Mouse (Mus musculus) urinary bladder, adult 18-20 months (tissue): ENCODE results near the gene Myo1b.

Source experiments
- DNase-seq, 2 experiments: peaks; one replicate each; pipeline ENCODE4 v3.0.0; 2022; ENCODE audit warnings: low spot score in 2 of 2, mixed read lengths in 2 of 2

Gene Myo1b

DNA sequence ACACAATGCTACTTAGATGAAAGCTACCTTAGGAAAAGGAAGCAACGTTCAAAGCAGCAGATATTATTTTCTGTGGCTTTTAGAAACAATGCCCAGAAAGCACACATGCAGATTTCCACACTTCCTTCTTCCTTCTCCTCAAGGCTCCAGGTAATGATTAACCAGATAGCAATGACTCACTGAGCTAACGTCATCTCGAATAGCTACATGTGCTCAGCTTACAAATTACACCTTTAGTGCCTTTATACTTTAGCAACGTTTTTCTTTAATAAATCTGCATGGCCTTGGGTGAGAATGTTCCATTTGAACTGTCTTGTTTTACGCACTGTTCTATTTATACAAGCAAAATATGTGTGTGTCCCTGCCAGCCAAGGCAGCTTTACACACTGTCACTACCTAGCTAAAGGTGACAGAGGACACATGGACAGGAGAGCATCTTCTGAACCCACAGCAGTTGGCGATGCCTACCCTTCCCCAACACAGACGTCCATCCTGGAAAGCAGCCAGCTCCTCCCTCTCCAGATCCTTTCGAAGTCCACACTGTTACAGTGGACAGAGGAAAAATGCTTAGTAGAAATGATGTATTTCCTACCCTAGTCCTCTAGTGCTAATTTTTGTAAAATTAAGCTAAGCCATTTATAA, 66.2 kb downstream of the Myo1b start:
- DNase-seq, result no peak

DNA sequence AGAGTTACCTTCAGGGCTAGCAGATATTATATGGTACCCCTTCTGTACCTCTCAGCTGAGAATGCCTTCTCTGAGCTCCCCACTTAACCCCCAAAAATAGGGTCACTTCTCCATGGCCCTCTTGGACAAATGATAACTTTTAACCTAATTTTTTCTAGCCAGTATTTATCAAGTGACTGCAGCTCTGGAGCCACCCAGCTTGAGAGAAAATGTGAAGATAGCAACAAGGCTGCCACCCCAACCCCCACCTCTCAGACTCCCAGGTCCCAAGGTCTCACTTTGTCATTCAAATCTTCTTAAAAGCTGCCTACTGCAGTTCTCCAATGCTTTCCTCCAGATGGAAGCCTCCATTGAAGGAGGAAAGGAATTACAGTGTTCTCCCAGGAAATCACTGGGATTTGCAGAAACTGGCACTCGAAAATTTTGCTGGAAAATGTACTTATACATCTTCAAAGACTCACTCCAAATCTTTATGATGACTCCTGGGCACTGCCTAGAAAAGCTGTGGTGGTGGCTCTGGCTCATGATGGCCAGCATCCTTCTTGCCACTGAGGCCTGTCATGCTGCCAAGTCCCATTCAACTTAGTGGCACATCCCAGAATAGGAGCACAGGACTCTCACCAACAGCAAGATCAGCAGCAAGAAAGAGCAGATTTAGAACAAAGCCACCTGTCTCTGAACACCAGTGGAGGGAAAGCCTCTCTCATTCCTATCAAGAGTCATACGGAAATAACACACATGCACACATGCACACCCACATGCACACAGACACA, 70.4 kb downstream of the Myo1b start:
- no peak for DNase-seq

GRCm38 (mm10) chr1:51837845-51838623, 77.8 kb downstream of the Myo1b start:
- DNase-seq, result no peak

- no peak for DNase-seq
Observed at GRCm38 (mm10) chr1:51837311-51837710, 78.6 kb downstream of the Myo1b start.

GRCm38 (mm10) chr1:51835795-51836194, 80.1 kb downstream of the Myo1b start:
- DNase-seq, result no peak

GRCm38 (mm10) chr1:51834072-51834471, 81.8 kb downstream of the Myo1b start:
- DNase-seq, result no peak

- no peak for DNase-seq
Observed at GRCm38 (mm10) chr1:51829353-51829752, 86.5 kb downstream of the Myo1b start.

- DNase-seq, result no peak
Observed at GRCm38 (mm10) chr1:51822531-51822930, 93.3 kb downstream of the Myo1b start.

DNA sequence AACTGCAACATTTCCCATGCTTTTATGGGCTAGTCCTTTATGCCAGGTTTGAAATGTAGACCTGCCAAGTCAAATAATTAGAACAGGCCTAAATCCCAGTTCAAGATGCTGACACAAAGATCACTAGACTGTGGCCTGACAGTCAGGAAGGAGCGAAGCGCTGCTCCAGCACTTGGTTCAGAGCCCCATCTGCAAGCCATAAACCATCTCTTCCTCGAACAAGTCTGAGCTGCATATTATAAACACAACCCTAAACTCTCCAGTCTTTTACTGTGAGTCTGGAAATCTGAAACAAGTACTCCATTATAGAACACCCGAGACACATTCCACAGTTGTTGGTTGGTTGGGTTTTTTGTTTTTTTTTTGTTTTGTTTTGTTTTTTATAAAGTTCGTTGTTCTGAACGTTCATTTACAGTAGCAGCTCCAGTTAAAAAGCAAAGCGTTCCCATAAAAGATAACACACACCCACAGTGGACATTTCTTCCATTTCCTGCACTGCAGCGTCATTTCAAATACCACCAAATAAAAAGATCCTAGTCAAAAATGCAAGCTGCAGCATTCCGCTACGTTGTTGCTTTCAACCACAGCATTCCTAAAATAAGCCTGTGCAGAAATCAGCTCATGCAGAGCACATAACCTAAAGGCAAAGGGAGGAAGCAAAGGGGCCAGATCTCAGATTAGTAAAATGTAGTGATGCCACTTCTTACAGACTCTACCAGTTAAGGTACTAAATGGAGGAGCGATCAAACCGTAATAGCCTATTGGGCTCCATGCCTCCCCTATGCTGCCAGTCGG, 94.0 kb downstream of the Myo1b start:
- no peak for DNase-seq

DNA sequence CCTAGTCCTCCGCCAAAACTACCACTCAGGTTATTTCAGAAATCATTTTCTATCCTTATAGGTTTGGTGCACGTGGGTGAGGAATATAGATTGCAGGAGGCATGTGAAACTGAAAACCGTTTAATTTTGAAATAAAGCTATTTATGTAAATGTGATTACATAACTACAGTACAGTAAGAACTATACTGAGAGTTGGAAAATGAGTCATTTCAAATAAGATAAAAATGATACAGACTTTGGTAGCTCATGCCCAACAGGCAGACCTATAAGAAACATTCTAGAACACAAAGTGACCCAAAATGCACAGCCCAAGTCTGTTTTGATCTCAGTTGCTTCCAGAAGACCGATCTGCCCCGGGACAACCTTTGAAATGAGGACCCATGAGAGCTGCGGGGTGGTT, 95.4 kb downstream of the Myo1b start:
- no peak for DNase-seq

GRCm38 (mm10) chr1:51820013-51820441, 95.8 kb downstream of the Myo1b start:
- no peak for DNase-seq

- no peak for DNase-seq
Observed at GRCm38 (mm10) chr1:51815636-51816035, 100.2 kb downstream of the Myo1b start.

GRCm38 (mm10) chr1:51814854-51815630, 100.8 kb downstream of the Myo1b start:
- DNase-seq, result no peak

DNA sequence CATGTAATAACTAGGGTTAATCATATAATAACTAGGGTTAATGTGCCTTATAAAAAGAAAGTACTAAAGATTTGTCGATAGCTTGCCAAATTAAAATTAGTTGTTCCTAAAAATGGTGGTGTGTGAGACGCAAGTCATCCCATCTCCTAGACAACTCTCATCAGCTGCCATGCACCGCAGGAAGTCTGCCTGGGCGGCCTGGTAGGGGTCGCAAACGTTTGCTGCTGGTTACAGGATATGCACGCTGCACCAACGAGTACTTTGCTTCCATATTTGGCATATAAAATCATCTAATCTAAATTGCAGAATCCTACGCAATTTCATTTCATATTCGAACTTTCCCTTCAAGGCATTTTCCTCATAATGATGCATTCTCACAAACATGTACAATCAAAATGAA, 107.0 kb downstream of the Myo1b start:
- DNase-seq, result no peak

DNA sequence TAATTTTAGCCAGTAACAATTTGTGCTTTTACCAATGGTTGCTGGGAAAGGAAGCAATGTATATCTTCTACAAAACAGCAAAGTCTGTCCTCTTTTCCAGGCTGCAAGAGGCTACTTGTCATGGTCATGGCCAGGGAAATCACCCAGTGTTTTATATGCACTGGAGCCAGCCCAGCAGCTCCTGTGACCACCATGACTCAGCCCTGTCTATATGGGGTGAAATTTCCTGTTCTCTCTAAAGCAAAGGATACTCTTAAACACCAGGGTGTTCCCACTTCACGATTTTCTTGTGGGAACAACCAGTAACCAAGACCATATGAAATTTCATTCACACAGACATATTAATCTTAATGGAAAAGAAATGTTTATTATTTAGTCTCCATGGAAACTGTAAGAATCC, 107.6 kb downstream of the Myo1b start:
- DNase-seq, result no peak

DNA sequence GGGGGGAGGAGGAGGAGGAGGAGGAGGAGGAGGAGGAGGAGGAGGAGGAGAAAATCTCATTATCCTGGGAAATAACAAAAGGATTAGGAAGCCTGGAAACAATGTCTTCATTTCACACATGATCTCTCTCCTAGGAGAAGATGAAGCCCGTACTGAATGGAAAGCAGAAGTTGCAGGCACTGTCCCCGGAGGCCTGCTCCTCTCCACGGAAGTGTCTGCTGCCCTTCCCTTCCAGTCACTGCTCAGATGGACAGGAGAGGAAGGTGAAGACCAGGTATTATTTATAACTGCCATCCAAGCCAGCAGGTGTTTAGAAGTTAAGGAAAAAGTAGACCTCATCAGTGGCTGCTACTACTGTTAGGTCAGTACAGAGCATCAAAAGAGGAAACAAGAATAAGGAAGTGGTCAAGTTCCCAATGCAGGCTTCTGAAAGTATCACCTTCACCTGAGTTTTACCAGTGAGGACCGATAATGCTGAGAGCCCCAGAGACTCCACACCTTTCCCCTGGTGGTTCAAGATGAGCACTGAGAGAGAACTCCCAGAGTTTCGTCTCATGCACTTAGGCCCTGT, 110.7 kb downstream of the Myo1b start:
- no peak for DNase-seq

DNA sequence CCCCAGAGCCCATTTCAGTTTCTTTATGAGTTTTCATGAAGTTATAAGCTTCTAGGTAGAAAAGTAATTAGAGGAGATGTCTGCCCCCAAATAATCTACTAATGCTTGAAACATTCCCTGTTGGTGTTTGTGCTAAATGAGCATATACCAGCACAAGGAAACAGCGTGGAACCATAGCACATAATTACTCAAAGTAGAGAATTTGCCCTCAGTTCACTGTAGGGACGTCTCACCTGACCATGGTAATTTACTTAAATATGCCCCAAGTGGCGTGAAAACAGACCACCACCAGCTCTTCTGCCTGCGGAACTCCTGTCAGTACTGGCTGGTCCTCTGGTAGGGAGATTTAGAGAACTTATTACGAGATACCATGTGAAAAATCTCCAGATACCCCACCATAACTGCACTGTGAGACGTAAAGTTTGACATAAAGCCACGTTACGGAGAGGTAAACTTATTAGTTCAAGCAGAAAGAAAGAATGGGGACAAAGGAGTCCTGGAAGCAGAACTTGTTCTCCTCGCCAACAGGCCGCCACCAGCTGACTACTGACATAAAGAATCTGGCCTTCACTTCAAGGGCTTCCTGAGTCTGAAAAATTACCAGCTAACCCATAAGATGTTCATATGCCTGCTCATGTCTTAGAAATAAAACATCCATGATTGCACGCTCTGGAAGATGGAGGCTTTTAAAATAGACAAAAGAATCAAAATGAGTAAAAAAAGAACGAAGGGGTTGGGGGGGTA, 111.4 kb downstream of the Myo1b start:
- no peak for DNase-seq

DNA sequence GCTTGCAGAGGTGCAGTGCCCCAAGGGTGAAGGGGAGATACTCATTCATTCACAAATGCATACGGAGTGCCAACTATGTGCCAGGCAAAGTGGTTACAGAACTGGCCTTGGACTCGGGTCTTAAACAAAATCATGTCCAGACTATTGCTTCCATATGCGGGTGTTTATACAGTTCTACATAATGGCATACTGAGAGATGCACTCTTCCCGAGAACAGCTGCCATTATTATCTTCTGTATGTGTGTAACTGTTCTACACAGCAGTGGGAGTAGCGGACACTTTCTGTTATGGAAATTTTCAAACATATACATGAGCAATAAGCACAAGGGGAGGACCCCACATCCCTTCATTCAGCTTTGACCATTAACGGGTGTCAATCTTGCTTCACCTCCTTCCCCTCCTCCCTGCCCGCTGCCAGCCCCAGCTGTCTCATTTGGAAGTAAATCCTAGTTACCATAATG, 117.8 kb downstream of the Myo1b start:
- no peak for DNase-seq

GRCm38 (mm10) chr1:51795586-51796309, 120.1 kb downstream of the Myo1b start:
- no peak for DNase-seq
